Mouse (Mus musculus) midbrain, embryonic 12.5 days (tissue): ENCODE data around the gene Cask. TPM values are rescaled to one million over a fixed set of nuclear protein-coding genes. Genes with fewer than 3 reads are reported as not detected.

Experiments
- ATAC-seq: fragments of 200-750 bp; cut with Nextera tagmentation; 2 replicates; pipeline ENCODE4 v1.8.0; 2017; ENCODE audit warnings: low read depth, moderate TSS enrichment, moderate library complexity; ENCODE audit not compliant: low FRiP score
- H3K27ac ChIP-seq: fragments of 300-500 bp; sonication (generic); replicated peaks from 2 replicates; pipeline ENCODE4 v1.5.1; 2016; ENCODE audit warnings: mild to moderate bottlenecking
- H3K27me3 ChIP-seq: fragments of 300-500 bp; sonication (generic); 2 replicates; pipeline ENCODE4 v1.6.1; 2016; ENCODE audit warnings: mild to moderate bottlenecking
- H3K36me3 ChIP-seq: fragments of 300-500 bp; sonication (generic); 2 replicates; pipeline ENCODE4 v1.6.1; 2016
- H3K4me1 ChIP-seq: fragments of 300-500 bp; sonication (generic); 2 replicates; pipeline ENCODE4 v1.6.1; 2016
- H3K4me2 ChIP-seq: fragments of 300-500 bp; sonication (generic); replicated peaks from 2 replicates; pipeline ENCODE4 v1.6.1; 2016; ENCODE audit warnings: mild to moderate bottlenecking, moderate library complexity
- H3K4me3 ChIP-seq: fragments of 300-500 bp; sonication (generic); 2 replicates; pipeline ENCODE4 v1.5.1; 2016; ENCODE audit warnings: mild to moderate bottlenecking
- H3K9ac ChIP-seq: fragments of 300-500 bp; sonication (generic); replicated peaks from 2 replicates; pipeline ENCODE4 v1.6.1; 2016; ENCODE audit warnings: mild to moderate bottlenecking, moderate library complexity
- H3K9me3 ChIP-seq: fragments of 300-500 bp; sonication (generic); 2 replicates; pipeline ENCODE4 v1.6.1; 2016; ENCODE audit warnings: mild to moderate bottlenecking
- WGBS: fragments of 180-500 bp; shearing (Covaris S2); methylation state at CpG from one replicate; pipeline ENCODE4 v1.1.7; 2016; 5-methylcytosine and 5-hydroxymethylcytosine counted together
- polyA plus RNA-seq: library from polyadenylated mRNA; unstranded; fragments of >200 nt; fragmentation: Nextera tagmentation; extraction: Ambion mirVana; gene quantifications from 2 replicates; pipeline ENCODE4 v1.2.1, GENCODE M21; 2016

Gene Cask
- polyA plus RNA-seq, 1 experiment from 2014 or later = 23.5 TPM

GRCm38 (mm10) chrX:13618476-13618875 is 232.7 kb downstream of the Cask start:
- Histone ChIP-seq H3K27ac (no peak overlapping the region), H3K9me3 (no peaks in the 10 kb centered on the region), H3K4me3 (no peak overlapping the region), H3K27me3 (no peaks in the 10 kb centered on the region), H3K4me2 (no peak overlapping the region), H3K4me1 (no peaks in the 10 kb centered on the region), H3K9ac (no peak overlapping the region), H3K36me3 (no peaks in the 10 kb centered on the region)
- WGBS = 86% methylated on average over 4 of the region's 4 CpGs
- no peak for ATAC-seq

- no peaks in the 10 kb centered on the region for H3K9me3 ChIP-seq
- WGBS = 91% methylated on average over 1 of the region's 1 CpGs
- no peaks in the 10 kb centered on the region for H3K4me1 ChIP-seq
- ATAC-seq = no peak
- H3K4me3 ChIP-seq = no peak overlapping the region
- H3K9ac ChIP-seq = no peak overlapping the region
- H3K4me2 ChIP-seq = no peak overlapping the region
- no peak overlapping the region for H3K27ac ChIP-seq
- no peaks in the 10 kb centered on the region; the same call in 1 of the 2 replicates for H3K36me3 ChIP-seq
- no peaks in the 10 kb centered on the region for H3K27me3 ChIP-seq
These were observed 233.9 kb downstream of the Cask start for GRCm38 (mm10) chrX:13617294-13617693.

GRCm38 (mm10) chrX:13616726-13617125 is 234.4 kb downstream of the Cask start:
- no peak overlapping the region for H3K4me2 ChIP-seq
- H3K4me3 ChIP-seq = no peak overlapping the region
- H3K9me3 ChIP-seq = no peaks in the 10 kb centered on the region
- no peak overlapping the region for H3K27ac ChIP-seq
- H3K4me1 ChIP-seq = no peaks in the 10 kb centered on the region
- H3K36me3 ChIP-seq = no peaks in the 10 kb centered on the region; the same call in 1 of the 2 replicates
- no peak overlapping the region for H3K9ac ChIP-seq
- H3K27me3 ChIP-seq = no peaks in the 10 kb centered on the region
- WGBS = 63% methylated on average over 1 of the region's 1 CpGs
- no peak for ATAC-seq

- no peak overlapping the region for H3K9ac ChIP-seq
- no peaks in the 10 kb centered on the region; the same call in 1 of the 2 replicates for H3K36me3 ChIP-seq
- H3K9me3 ChIP-seq = no peaks in the 10 kb centered on the region
- ATAC-seq = no peak
- no peak overlapping the region for H3K4me2 ChIP-seq
- H3K4me3 ChIP-seq = no peak overlapping the region
- 86% methylated on average over 2 of the region's 2 CpGs for WGBS
- H3K27me3 ChIP-seq = no peaks in the 10 kb centered on the region
- no peak overlapping the region for H3K27ac ChIP-seq
- no peaks in the 10 kb centered on the region for H3K4me1 ChIP-seq
These were observed 239.1 kb downstream of the Cask start for GRCm38 (mm10) chrX:13612115-13612514.

- Histone ChIP-seq H3K9ac (no peak overlapping the region), H3K36me3 (no peaks in the 10 kb centered on the region; the same call in 1 of the 2 replicates)
- WGBS = 90% methylated on average over 5 of the region's 5 CpGs
These were observed 240.1 kb downstream of the Cask start for GRCm38 (mm10) chrX:13611114-13611513.

GRCm38 (mm10) chrX:13607752-13608151 is 243.4 kb downstream of the Cask start:
- no peak overlapping the region for H3K4me3 ChIP-seq
- H3K9me3 ChIP-seq = no peaks in the 10 kb centered on the region
- no peak overlapping the region for H3K4me2 ChIP-seq
- H3K36me3 ChIP-seq = no peaks in the 10 kb centered on the region
- no peaks in the 10 kb centered on the region for H3K27me3 ChIP-seq
- no peak for ATAC-seq
- no peak overlapping the region for H3K27ac ChIP-seq
- H3K4me1 ChIP-seq = no peaks in the 10 kb centered on the region
- 58% methylated on average over 3 of the region's 3 CpGs for WGBS
- no peak overlapping the region for H3K9ac ChIP-seq

More at GRCm38 (mm10) chrX:13611114-13611513, 240.1 kb downstream of the Cask start:
- Histone ChIP-seq H3K27ac (no peak overlapping the region), H3K4me2 (no peak overlapping the region), H3K27me3 (no peaks in the 10 kb centered on the region), H3K4me1 (no peaks in the 10 kb centered on the region), H3K4me3 (no peak overlapping the region), H3K9me3 (no peaks in the 10 kb centered on the region)
- ATAC-seq = no peak

GRCm38 (mm10) chrX:13606741-13607140 is 244.4 kb downstream of the Cask start:
- H3K36me3 ChIP-seq = no peaks in the 10 kb centered on the region
- H3K9ac ChIP-seq = no peak overlapping the region
- H3K9me3 ChIP-seq = no peaks in the 10 kb centered on the region
- ATAC-seq = no peak
- WGBS = 78% methylated on average over 3 of the region's 3 CpGs
- H3K27me3 ChIP-seq = no peaks in the 10 kb centered on the region
- H3K27ac ChIP-seq = no peak overlapping the region
- no peak overlapping the region for H3K4me3 ChIP-seq
- no peak overlapping the region for H3K4me2 ChIP-seq
- no peaks in the 10 kb centered on the region for H3K4me1 ChIP-seq

- Histone ChIP-seq H3K27ac (no peak overlapping the region), H3K27me3 (no peaks in the 10 kb centered on the region), H3K9me3 (no peaks in the 10 kb centered on the region), H3K4me2 (no peak overlapping the region), H3K4me1 (no peaks in the 10 kb centered on the region), H3K36me3 (no peaks in the 10 kb centered on the region), H3K9ac (no peak overlapping the region), H3K4me3 (no peak overlapping the region)
- no peak for ATAC-seq
- WGBS = 81% methylated on average over 1 of the region's 1 CpGs
These were observed 251.2 kb downstream of the Cask start for GRCm38 (mm10) chrX:13599966-13600365.

GRCm38 (mm10) chrX:13599373-13599772 is 251.8 kb downstream of the Cask start:
- no peaks in the 10 kb centered on the region for H3K9me3 ChIP-seq
- 92% methylated on average over 2 of the region's 2 CpGs for WGBS
- no peaks in the 10 kb centered on the region for H3K36me3 ChIP-seq
- no peak overlapping the region for H3K27ac ChIP-seq
- no peaks in the 10 kb centered on the region for H3K4me1 ChIP-seq
- no peak overlapping the region for H3K4me3 ChIP-seq
- no peak overlapping the region for H3K4me2 ChIP-seq
- no peak overlapping the region for H3K9ac ChIP-seq
- H3K27me3 ChIP-seq = no peaks in the 10 kb centered on the region
- ATAC-seq = no peak

GRCm38 (mm10) chrX:13577647-13578046 is 273.5 kb downstream of the Cask start:
- Histone ChIP-seq H3K4me1 (no peaks in the 10 kb centered on the region), H3K4me2 (no peak overlapping the region), H3K27ac (no peak overlapping the region), H3K27me3 (no peaks in the 10 kb centered on the region), H3K36me3 (no peaks in the 10 kb centered on the region), H3K9me3 (no peaks in the 10 kb centered on the region), H3K9ac (no peak overlapping the region), H3K4me3 (no peak overlapping the region)
- ATAC-seq = no peak
- 84% methylated on average over 3 of the region's 3 CpGs for WGBS

- Histone ChIP-seq H3K27ac (no peak overlapping the region), H3K4me1 (no peaks in the 10 kb centered on the region), H3K36me3 (no peaks in the 10 kb centered on the region), H3K27me3 (no peaks in the 10 kb centered on the region), H3K9ac (no peak overlapping the region), H3K4me3 (no peak overlapping the region), H3K9me3 (no peaks in the 10 kb centered on the region), H3K4me2 (no peak overlapping the region)
- ATAC-seq = no peak
- WGBS = 70% methylated on average over 2 of the region's 2 CpGs
These were observed 274.6 kb downstream of the Cask start for GRCm38 (mm10) chrX:13576606-13577005.

GRCm38 (mm10) chrX:13574872-13575271 is 276.3 kb downstream of the Cask start:
- H3K4me2 ChIP-seq = no peak overlapping the region
- H3K9me3 ChIP-seq = no peaks in the 10 kb centered on the region
- no peak overlapping the region for H3K4me3 ChIP-seq
- no peak overlapping the region for H3K9ac ChIP-seq
- H3K4me1 ChIP-seq = no peaks in the 10 kb centered on the region
- 80% methylated on average over 3 of the region's 3 CpGs for WGBS
- H3K27me3 ChIP-seq = no peaks in the 10 kb centered on the region
- H3K27ac ChIP-seq = no peak overlapping the region
- H3K36me3 ChIP-seq = no peaks in the 10 kb centered on the region
- ATAC-seq = no peak

GRCm38 (mm10) chrX:13574298-13574697 is 276.9 kb downstream of the Cask start:
- Histone ChIP-seq H3K27ac (no peak overlapping the region), H3K4me2 (no peak overlapping the region), H3K9ac (no peak overlapping the region), H3K36me3 (no peaks in the 10 kb centered on the region), H3K4me3 (no peak overlapping the region), H3K9me3 (no peaks in the 10 kb centered on the region), H3K27me3 (no peaks in the 10 kb centered on the region), H3K4me1 (no peaks in the 10 kb centered on the region)
- 88% methylated on average over 2 of the region's 2 CpGs for WGBS
- no peak for ATAC-seq
